Mouse (Mus musculus): Measurements from ENCODE around the gene Clpp. TPM values are rescaled to one million over a fixed set of nuclear protein-coding genes. Genes with fewer than 3 reads are reported as not detected.

The Clpp gene
- 168 and 174 TPM in 2 replicates for polyA plus RNA-seq (2015; fragmentation: Nextera tagmentation; extraction: Ambion mirVana)

GRCm38 (mm10) chr17:56990115-56990746, at the start of gene Clpp:
TSS of gene Clpp (plus strand) at chr17:56990305.
- ATAC-seq, result peak; percentile 97

GRCm38 (mm10) chr17:56950915-56951314, 39.2 kb upstream of the Clpp start:
- no peaks in the 10 kb centered on the region for H3K27me3 ChIP-seq
- WGBS, result 13% methylated on average over 3 of the region's 3 CpGs
- no peaks in the 10 kb centered on the region for H3K36me3 ChIP-seq
- no peak for ATAC-seq
- no peak overlapping the region for H3K4me2 ChIP-seq (replicated peaks)
- no peak overlapping the region for H3K9ac ChIP-seq (replicated peaks)
- no peaks in the 10 kb centered on the region for H3K9me3 ChIP-seq
- no peaks in the 10 kb centered on the region for H3K4me1 ChIP-seq (replicated peaks)
- no peak overlapping the region for H3K4me3 ChIP-seq (replicated peaks)
- H3K27ac ChIP-seq, result no peak overlapping the region

More at GRCm38 (mm10) chr17:56990115-56990746, at the start of gene Clpp:
- Histone ChIP-seq H3K4me1 (replicated peaks) (peaks cover 20% of the 10 kb centered on the region), H3K4me2 (replicated peaks) (peak within 1 kb of the TSS; percentile 70), H3K9ac (replicated peaks) (peak within 1 kb of the TSS; percentile 86), H3K27me3 (no peaks in the 10 kb centered on the region), H3K4me3 (replicated peaks) (peak within 1 kb of the TSS; percentile 83), H3K36me3 (peaks cover 36% of the 10 kb centered on the region), H3K27ac (peak within 1 kb of the TSS; percentile 85), H3K9me3 (no peaks in the 10 kb centered on the region)
- WGBS, result under 1% methylated on average over 52 of the region's 52 CpGs

GRCm38 (mm10) chr17:56952639-56953038, 37.5 kb upstream of the Clpp start:
- no peak overlapping the region for H3K27ac ChIP-seq
- no peaks in the 10 kb centered on the region for H3K36me3 ChIP-seq
- no peaks in the 10 kb centered on the region for H3K27me3 ChIP-seq
- 90% methylated on average over 1 of the region's 1 CpGs for WGBS
- no peak for ATAC-seq
- no peak overlapping the region for H3K9ac ChIP-seq (replicated peaks)
- no peak overlapping the region for H3K4me3 ChIP-seq (replicated peaks)
- H3K9me3 ChIP-seq, result no peaks in the 10 kb centered on the region
- H3K4me1 ChIP-seq (replicated peaks), result no peaks in the 10 kb centered on the region
- no peak overlapping the region for H3K4me2 ChIP-seq (replicated peaks)

- Histone ChIP-seq H3K27ac (no peak overlapping the region), H3K4me1 (replicated peaks) (no peaks in the 10 kb centered on the region), H3K27me3 (no peaks in the 10 kb centered on the region), H3K4me3 (replicated peaks) (no peak overlapping the region), H3K36me3 (no peaks in the 10 kb centered on the region), H3K4me2 (replicated peaks) (no peak overlapping the region), H3K9ac (replicated peaks) (no peak overlapping the region), H3K9me3 (no peaks in the 10 kb centered on the region)
- no peak for ATAC-seq
- WGBS, result 82% methylated on average over 7 of the region's 7 CpGs
These were observed 35.2 kb upstream of the Clpp start for GRCm38 (mm10) chr17:56954871-56955270.

GRCm38 (mm10) chr17:56957763-56958429, 32.2 kb upstream of the Clpp start:
- ATAC-seq, result no peak
- Histone ChIP-seq H3K27me3 (no peaks in the 10 kb centered on the region), H3K9me3 (no peaks in the 10 kb centered on the region), H3K4me1 (replicated peaks) (no peaks in the 10 kb centered on the region), H3K27ac (no peak overlapping the region), H3K9ac (replicated peaks) (no peak overlapping the region), H3K4me2 (replicated peaks) (no peak overlapping the region), H3K36me3 (no peaks in the 10 kb centered on the region), H3K4me3 (replicated peaks) (no peak overlapping the region)
- 30% methylated on average over 11 of the region's 11 CpGs for WGBS

- Histone ChIP-seq H3K9me3 (no peaks in the 10 kb centered on the region), H3K4me2 (replicated peaks) (no peak overlapping the region), H3K9ac (replicated peaks) (no peak overlapping the region), H3K27me3 (no peaks in the 10 kb centered on the region), H3K27ac (no peak overlapping the region), H3K4me1 (replicated peaks) (no peaks in the 10 kb centered on the region), H3K4me3 (replicated peaks) (no peak overlapping the region), H3K36me3 (no peaks in the 10 kb centered on the region)
- ATAC-seq, result no peak
- 88% methylated on average over 4 of the region's 4 CpGs for WGBS
These were observed 31.4 kb upstream of the Clpp start for GRCm38 (mm10) chr17:56958667-56959066.

- 91% methylated on average over 4 of the region's 4 CpGs for whole genome bisulfite sequencing
- no peak for ATAC-seq
These were observed 28.2 kb upstream of the Clpp start for GRCm38 (mm10) chr17:56961880-56962279.

GRCm38 (mm10) chr17:56962642-56963405, 27.3 kb upstream of the Clpp start:
- no peak overlapping the region for H3K4me3 ChIP-seq (replicated peaks)
- no peaks in the 10 kb centered on the region for H3K36me3 ChIP-seq
- no peaks in the 10 kb centered on the region for H3K9me3 ChIP-seq
- no peaks in the 10 kb centered on the region for H3K4me1 ChIP-seq (replicated peaks)
- 79% methylated on average over 5 of the region's 5 CpGs for WGBS
- ATAC-seq, result no peak
- H3K9ac ChIP-seq (replicated peaks), result no peak overlapping the region
- H3K4me2 ChIP-seq (replicated peaks), result no peak overlapping the region
- H3K27ac ChIP-seq, result no peak overlapping the region
- no peaks in the 10 kb centered on the region for H3K27me3 ChIP-seq

More at GRCm38 (mm10) chr17:56961880-56962279, 28.2 kb upstream of the Clpp start:
- Histone ChIP-seq H3K27ac (no peak overlapping the region), H3K27me3 (no peaks in the 10 kb centered on the region), H3K4me3 (replicated peaks) (no peak overlapping the region), H3K9me3 (no peaks in the 10 kb centered on the region), H3K4me1 (replicated peaks) (no peaks in the 10 kb centered on the region), H3K36me3 (no peaks in the 10 kb centered on the region), H3K4me2 (replicated peaks) (no peak overlapping the region), H3K9ac (replicated peaks) (no peak overlapping the region)

- Histone ChIP-seq H3K4me2 (replicated peaks) (no peak overlapping the region), H3K36me3 (no peaks in the 10 kb centered on the region), H3K27me3 (no peaks in the 10 kb centered on the region), H3K4me3 (replicated peaks) (no peak overlapping the region), H3K4me1 (replicated peaks) (no peaks in the 10 kb centered on the region), H3K27ac (no peak overlapping the region), H3K9ac (replicated peaks) (no peak overlapping the region), H3K9me3 (no peaks in the 10 kb centered on the region)
- WGBS, result 82% methylated on average over 6 of the region's 6 CpGs
- no peak for ATAC-seq
These were observed 26.5 kb upstream of the Clpp start for GRCm38 (mm10) chr17:56963646-56964045.

GRCm38 (mm10) chr17:56969321-56969720, 20.8 kb upstream of the Clpp start:
- no peak overlapping the region for H3K4me3 ChIP-seq (replicated peaks)
- no peaks in the 10 kb centered on the region for H3K4me1 ChIP-seq (replicated peaks)
- no peaks in the 10 kb centered on the region for H3K36me3 ChIP-seq
- peaks cover 8% of the 10 kb centered on the region; the same call in 1 of the 2 replicates for H3K27me3 ChIP-seq
- WGBS, result 74% methylated on average over 3 of the region's 3 CpGs
- H3K4me2 ChIP-seq (replicated peaks), result no peak overlapping the region
- H3K9ac ChIP-seq (replicated peaks), result no peak overlapping the region
- H3K27ac ChIP-seq, result no peak overlapping the region
- no peak for ATAC-seq
- no peaks in the 10 kb centered on the region for H3K9me3 ChIP-seq

- WGBS, result 74% methylated on average over 5 of the region's 5 CpGs
- H3K27me3 ChIP-seq, result peaks cover 8% of the 10 kb centered on the region; the same call in 1 of the 2 replicates
- ATAC-seq, result no peak
These were observed 20.0 kb upstream of the Clpp start for GRCm38 (mm10) chr17:56970081-56970480.

More at GRCm38 (mm10) chr17:56970081-56970480, 20.0 kb upstream of the Clpp start:
- no peak overlapping the region for H3K4me3 ChIP-seq (replicated peaks)
- no peaks in the 10 kb centered on the region for H3K9me3 ChIP-seq
- H3K4me1 ChIP-seq (replicated peaks), result no peaks in the 10 kb centered on the region
- no peak overlapping the region for H3K4me2 ChIP-seq (replicated peaks)
- no peaks in the 10 kb centered on the region for H3K36me3 ChIP-seq
- H3K9ac ChIP-seq (replicated peaks), result no peak overlapping the region
- no peak overlapping the region for H3K27ac ChIP-seq
